Mouse (Mus musculus) stomach, postnatal 0 days (tissue): ENCODE measurements at regions not wholly inside any gene's neighbourhood (a gene's known extent, or its start where the extent isn't known, plus 50 kb on each side); places are given as distances from the start of the nearest gene placed in this dataset.

Experiments
- CTCF ChIP-seq: IDR thresholded peaks from 2 replicates; pipeline ENCODE4 v1.5.1; 2016; ENCODE audit warnings: antibody characterized with exemption, low read depth, mild to moderate bottlenecking, moderate library complexity
- EP300 ChIP-seq: optimal IDR thresholded peaks from 2 replicates; pipeline ENCODE3; 2016; ENCODE audit warnings: antibody characterized with exemption

DNA sequence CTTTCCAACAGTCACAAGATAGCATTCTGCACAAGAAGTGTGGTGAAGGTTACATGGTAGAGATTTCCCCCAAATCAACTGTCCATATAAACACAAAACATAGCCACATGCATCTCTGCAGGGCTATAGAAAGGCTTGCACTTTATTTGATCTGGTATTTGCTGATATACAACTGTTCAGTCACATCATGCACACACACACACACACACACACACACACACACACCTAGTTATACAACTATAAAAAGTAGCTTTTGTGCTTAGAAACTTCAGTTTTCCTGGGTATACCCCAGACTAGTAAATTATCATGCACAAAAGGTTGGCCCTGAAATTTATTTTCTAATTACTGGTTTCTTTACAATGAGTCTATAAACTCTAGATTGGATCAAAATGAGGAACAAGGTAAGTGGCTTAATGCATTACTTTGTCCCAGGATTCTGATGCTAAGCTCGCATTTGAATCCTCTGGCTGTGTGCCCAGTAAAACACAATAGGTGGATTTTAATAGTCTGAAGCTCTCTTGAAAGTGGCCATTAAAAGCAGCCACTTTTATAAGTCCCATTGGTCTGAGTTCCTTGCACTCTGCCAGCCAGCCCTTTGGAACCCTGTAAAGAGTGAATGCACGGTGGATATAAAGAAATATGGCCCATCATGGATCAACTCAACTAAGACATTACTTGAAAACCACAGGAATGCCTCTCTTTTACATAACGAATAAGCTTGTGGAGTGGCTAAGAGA, 166.2 kb upstream of the Adamts5 start:
- TF ChIP-seq CTCF (no peak), EP300 (no peak)
